Mouse (Mus musculus) urinary bladder, postnatal 36 days (tissue): Measurements from ENCODE around the gene Sipa1l2.
"Not testable (repeated sequence)": the region's sequence is repeated elsewhere in the genome, so short reads cannot be mapped to it uniquely, and the experiment has no call there.

ENCODE experiments used
- DNase-seq, 2 experiments: peaks; one replicate each; pipeline ENCODE4 v3.0.0; 2022; ENCODE audit warnings: low spot score in 2 of 2, mixed read lengths in 1 of 2

The Sipa1l2 gene

DNA sequence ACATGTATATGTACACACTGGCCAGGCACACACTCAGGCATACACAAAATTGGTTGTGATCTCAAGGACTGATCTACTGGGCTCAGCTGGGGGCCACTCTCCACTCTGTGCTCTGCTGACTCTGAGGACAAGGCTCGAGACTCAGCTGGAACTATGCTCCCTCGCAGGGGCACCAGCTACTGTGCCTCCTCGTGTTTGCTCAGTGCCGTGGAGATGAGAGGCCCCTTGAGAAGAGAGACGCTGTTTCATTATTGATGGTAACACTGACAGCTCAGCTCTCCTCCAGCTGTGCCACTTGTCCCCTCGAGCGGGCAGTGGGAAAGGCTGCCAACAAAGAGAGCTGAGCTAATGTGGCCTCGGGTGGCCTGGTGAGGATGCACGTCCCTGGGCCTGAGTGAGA is 161.9 kb downstream of the Sipa1l2 start:
- no peak for DNase-seq

GRCm38 (mm10) chr8:125406453-125406852 is 163.2 kb downstream of the Sipa1l2 start:
- no peak for DNase-seq

GRCm38 (mm10) chr8:125401350-125401749 is 168.3 kb downstream of the Sipa1l2 start:
- DNase-seq = no peak

GRCm38 (mm10) chr8:125397981-125398380 is 171.6 kb downstream of the Sipa1l2 start:
- DNase-seq = no peak

DNA sequence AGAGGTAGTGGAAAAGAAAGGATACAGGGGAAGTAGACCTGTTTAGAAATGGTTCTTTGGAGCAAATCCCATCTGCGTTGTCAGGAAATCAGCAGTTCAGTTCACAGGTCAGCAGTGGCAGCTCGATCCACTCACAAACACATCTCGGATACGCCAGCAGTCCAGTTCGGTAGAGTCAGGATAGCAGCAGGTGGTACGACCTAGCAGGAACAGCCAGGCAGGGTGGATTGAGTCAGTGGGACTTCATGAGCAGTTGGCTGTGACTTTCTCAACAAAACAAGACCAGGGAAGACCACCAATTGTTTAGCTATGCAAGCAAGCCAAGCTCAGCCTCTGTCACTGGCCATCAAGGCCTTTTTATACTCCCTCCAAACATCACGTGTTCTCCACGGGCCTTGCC is 173.9 kb downstream of the Sipa1l2 start:
- not testable (repeated sequence) for DNase-seq

DNA sequence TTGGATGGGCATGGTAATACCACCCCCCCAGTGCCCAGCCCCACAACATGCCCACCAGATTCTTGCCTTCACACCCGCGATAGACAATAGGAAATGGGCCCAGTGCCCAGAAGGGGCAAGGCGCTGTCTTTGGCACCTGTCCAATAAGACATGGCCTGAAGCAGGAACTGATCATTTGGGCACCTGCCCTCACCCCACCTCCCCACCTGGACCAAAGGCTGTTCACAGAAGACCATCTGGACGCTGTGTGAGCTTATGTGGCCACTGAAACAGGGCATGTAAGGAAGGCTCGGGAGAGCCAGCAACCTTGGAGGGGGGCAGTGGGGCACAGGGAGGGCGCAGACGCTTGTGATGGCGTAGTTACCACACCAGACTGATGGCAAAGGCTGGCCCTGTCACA is 174.6 kb downstream of the Sipa1l2 start:
- DNase-seq = no peak

GRCm38 (mm10) chr8:125391685-125392084 is 177.9 kb downstream of the Sipa1l2 start:
- no peak for DNase-seq

DNA sequence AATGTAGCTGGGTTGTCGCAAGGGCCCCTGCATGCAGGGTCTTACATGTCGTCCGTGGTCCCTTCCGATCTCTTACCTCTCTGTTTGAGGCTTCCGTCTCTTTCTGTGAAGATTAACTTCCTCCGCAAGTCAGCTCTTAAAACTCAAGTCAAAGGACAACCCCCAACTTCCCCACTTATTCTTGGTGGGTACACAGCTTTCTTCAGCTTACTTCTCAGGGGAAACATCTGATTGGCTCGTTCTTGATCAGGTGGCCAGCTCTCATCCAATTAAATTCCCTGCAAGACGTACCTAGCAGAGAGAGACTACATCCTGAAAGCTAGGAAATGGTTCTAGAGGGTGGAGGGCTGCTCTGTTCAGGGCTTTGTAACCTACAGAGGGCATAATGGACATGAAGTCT is 178.3 kb downstream of the Sipa1l2 start:
- no peak for DNase-seq

DNA sequence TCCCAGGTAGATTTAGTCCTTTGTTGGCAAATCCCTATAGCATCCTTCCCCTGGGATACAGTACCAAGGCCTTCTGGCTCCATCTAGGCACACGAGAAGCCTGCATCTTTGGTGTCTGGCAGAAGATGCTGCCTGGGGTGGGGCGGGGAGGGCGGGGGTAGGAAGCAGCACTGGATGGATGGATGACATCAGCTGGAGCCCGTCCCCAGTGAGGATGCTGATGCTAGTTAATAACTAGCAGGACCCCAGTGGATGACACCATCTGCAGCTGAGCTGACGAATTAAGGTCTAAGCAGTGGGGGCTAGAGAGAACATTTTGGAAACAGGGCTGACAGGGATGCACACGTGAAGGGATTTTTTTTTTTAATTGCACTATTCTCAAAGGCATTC is 179.1 kb downstream of the Sipa1l2 start:
- no peak for DNase-seq

DNA sequence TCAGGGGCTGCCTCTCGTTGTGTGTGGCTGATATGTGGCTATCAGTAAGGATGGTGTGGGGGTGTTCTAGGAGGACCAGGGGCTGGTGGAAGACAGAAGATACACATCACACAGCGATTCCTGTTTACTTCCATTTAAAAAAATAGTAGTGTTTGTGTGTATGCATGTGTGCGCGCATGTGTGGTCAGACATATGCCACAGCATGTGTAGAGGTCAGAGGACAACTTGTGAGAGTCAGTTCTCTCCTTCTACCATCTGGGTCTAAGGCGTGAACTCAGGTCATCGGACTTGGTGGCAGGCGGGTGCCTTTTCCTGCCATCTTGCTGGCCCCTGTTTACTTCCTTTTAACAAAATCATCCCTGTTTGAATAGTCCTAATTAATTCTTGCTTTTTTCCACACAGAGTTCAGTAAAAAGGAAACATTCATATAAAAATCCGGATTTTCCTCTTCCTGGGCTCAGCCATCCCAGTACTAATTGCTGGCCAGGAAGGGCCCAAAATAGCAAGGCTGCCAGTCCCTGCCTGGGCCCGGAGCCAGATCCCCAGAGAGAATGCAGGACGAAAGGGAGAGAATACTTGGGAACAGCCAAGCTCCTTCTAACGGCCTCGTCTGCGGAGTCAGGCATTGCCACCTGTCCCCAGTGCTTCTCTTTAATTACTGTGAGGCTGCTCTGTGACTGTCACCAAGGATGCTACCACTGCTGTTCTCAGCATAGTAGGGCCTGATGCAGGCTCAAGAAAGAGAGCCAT is 179.7 kb downstream of the Sipa1l2 start:
- DNase-seq = peak in 1 of 2 experiments; percentile 57

GRCm38 (mm10) chr8:125389280-125389679 is 180.3 kb downstream of the Sipa1l2 start:
- DNase-seq = no peak

GRCm38 (mm10) chr8:125388404-125389180 is 181.0 kb downstream of the Sipa1l2 start:
- no peak for DNase-seq

- DNase-seq = peak; percentile 20 to 76
Observed at GRCm38 (mm10) chr8:125385519-125386150, 184.0 kb downstream of the Sipa1l2 start.

DNA sequence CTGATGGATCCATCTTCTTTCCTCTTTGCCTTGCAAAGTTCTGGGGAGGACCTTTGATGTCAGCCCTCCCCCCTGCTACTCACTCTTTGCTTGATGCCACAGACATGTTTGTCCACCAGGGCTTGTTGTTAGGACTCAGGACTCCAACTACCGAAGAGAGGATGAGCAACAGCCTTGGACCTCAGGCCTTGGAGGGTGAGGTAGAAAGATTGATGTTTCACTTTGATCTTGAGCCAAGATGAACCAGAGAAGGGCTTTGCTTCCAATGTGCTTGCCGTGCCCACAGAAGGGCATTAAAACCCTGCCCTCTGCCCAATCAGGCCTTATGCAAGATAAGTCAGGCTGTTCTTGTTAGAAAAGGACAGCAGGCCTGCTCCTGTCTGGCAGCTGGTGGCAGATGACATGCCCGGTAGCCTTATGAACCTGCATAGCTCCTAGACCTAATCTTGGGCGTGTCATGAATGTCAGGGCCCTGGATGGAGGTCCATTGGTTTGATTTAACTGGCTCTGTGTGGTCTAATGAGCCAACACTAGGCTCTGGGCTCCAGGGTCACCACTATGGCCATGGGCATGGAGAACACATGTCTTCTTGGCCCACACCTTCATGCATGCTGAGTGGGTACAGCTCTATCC is 184.9 kb downstream of the Sipa1l2 start:
- DNase-seq = no peak

GRCm38 (mm10) chr8:125381674-125382073 is 187.9 kb downstream of the Sipa1l2 start:
- no peak for DNase-seq

GRCm38 (mm10) chr8:125379939-125380338 is 189.7 kb downstream of the Sipa1l2 start:
- DNase-seq = no peak

DNA sequence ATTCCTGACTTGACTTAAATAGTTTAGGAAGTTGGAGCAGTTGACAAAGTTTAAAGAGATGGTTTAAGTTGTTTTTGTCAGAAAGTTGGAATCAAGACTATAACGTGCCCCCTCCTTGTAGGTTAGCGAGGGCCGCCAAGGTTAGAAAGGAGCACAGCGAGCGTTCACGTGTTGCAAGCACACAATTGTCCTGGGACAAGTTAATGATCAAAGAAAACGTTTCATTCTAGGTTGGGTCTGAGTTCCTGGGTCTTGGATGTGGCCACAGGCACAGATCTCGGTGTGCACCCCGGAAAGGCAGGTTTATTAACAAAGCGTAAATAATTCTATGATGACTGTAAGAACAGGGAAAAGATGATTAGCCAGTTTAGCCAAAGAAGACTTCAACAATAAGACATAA is 190.5 kb downstream of the Sipa1l2 start:
- no peak for DNase-seq

DNA sequence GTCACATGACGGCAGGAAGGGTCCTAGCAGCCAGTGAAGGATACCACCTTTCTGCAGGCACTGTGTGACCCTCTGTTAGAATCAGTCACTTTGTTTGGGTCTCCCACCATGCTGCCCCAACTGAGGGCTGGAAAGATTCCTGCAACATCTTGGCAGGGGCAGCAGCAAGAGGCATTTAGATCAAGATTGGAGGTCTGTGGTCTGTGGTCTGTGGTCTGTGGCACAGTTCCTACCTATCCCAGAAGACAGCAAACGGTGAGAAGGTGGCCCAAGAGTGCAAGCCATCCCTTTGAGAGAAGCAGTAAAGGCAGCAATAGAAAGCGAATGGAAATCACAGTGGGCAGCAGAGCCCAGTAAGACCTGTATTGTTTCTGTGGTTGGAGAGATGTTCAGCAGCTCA is 191.9 kb downstream of the Sipa1l2 start:
- DNase-seq = no peak

DNA sequence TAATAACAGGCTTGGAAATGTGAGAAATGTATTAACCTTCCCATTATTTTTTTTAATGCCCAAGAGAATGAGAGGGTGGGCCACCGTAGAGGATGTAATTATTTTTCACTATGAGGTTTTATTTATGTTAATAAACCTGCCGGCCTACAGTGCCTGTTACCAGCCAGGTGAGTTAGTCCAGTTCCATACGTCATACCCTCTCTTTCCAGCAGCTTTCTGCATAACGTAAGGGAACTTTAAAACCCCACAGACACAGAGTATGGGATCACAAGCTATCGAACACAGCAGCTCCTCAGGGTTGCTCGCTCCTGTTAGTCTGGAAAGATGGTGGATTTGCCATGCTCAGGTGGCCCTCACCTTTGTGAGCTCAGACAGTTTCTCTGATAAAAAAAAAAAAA is 193.2 kb downstream of the Sipa1l2 start:
- no peak for DNase-seq

- no peak for DNase-seq
Observed at GRCm38 (mm10) chr8:125375659-125376447, 193.8 kb downstream of the Sipa1l2 start.

DNA sequence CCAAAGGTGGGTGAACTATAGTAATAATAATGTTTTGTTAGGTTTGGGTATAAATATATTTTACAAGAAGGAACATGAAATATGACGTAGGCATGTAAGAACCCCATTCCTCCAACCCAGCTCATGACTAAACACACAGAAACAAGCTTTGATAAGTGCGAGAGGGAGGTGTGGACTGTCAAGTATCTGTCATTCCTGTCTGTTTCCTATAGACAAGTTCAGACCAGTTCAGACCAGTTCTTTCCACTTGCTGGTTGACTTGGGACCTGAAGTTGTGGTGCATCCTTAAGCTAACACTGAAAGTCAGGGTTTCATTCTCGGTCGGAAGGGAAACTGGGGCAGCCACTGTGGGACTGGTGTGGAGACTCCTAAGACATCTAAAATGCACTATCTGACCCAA is 197.0 kb downstream of the Sipa1l2 start:
- no peak for DNase-seq
